Mouse (Mus musculus) limb, embryonic 14.5 days (tissue): Measurements from ENCODE around the gene Prkce. TPM values are rescaled to one million over a fixed set of nuclear protein-coding genes. Genes with fewer than 3 reads are reported as not detected.

ENCODE experiments used
- ATAC-seq: fragments of 200-750 bp; cut with Nextera tagmentation; 2 replicates; pipeline ENCODE4 v1.8.0; 2017; ENCODE audit warnings: low read depth, moderate number of reproducible peaks, moderate TSS enrichment; ENCODE audit not compliant: low FRiP score
- DNase-seq: peaks from one replicate; pipeline ENCODE4 v3.0.0-alpha.2; 2015; ENCODE audit warnings: low spot score
- H3K27ac ChIP-seq: fragments of 300-500 bp; sonication (generic); replicated peaks from 2 replicates; pipeline ENCODE4 v1.5.1; 2014; ENCODE audit warnings: low read depth, mild to moderate bottlenecking, low read length, moderate library complexity, mixed read lengths
- H3K27me3 ChIP-seq: fragments of 300-500 bp; sonication (generic); 2 replicates; pipeline ENCODE4 v1.6.1; 2014; ENCODE audit warnings: low read length, mixed read lengths; ENCODE audit not compliant: control insufficient read depth, insufficient read depth
- H3K36me3 ChIP-seq: fragments of 300-500 bp; sonication (generic); 2 replicates; pipeline ENCODE4 v1.6.1; 2014; ENCODE audit warnings: mild to moderate bottlenecking, low read length, moderate library complexity, mixed read lengths; ENCODE audit not compliant: control insufficient read depth, insufficient read depth
- H3K4me1 ChIP-seq: fragments of 300-500 bp; sonication (generic); 2 replicates; pipeline ENCODE4 v1.6.1; 2014; ENCODE audit warnings: antibody characterized with exemption, low read length, mixed read lengths; ENCODE audit not compliant: control insufficient read depth, insufficient read depth
- H3K4me2 ChIP-seq: fragments of 300-500 bp; sonication (generic); replicated peaks from 2 replicates; pipeline ENCODE4 v1.6.1; 2014; ENCODE audit warnings: low read depth, mild to moderate bottlenecking, low read length, moderate library complexity; ENCODE audit not compliant: severe bottlenecking
- H3K4me3 ChIP-seq: fragments of 300-500 bp; sonication (generic); replicated peaks from 2 replicates; pipeline ENCODE4 v1.5.1; 2014; ENCODE audit warnings: low read length
- H3K9ac ChIP-seq: fragments of 300-500 bp; sonication (generic); 2 replicates; pipeline ENCODE4 v1.6.1; 2014; ENCODE audit warnings: mild to moderate bottlenecking, low read depth, low read length, moderate library complexity; ENCODE audit not compliant: severe bottlenecking
- H3K9me3 ChIP-seq: fragments of 300-500 bp; sonication (generic); 2 replicates; pipeline ENCODE4 v1.6.1; 2016; ENCODE audit warnings: low read length; ENCODE audit not compliant: control insufficient read depth
- POLR2A ChIP-seq: fragments of 200-500 bp; IDR thresholded peaks from 2 replicates; pipeline ENCODE4 v1.8.0; 2012; ENCODE audit warnings: inconsistent platforms, mild to moderate bottlenecking, moderate library complexity, borderline replicate concordance; ENCODE audit not compliant: insufficient read depth, insufficient read length; ENCODE audit errors: extremely low read depth
- WGBS: fragments of 180-500 bp; shearing (Covaris S2); extraction: QIAGEN DNeasy Blood & Tissue Kit; methylation state at CpG from one replicate; pipeline ENCODE4 v1.1.7; 2014; 5-methylcytosine and 5-hydroxymethylcytosine counted together
- polyA plus RNA-seq, 2 experiments: library from polyadenylated mRNA; depleted of rRNA in 1 of 2; stranded (reverse) in 1 of 2; unstranded in 1 of 2; fragments of >200 nt; fragmentation: Nextera tagmentation in 1 of 2; extraction: Ambion mirVana in 1 of 2; gene quantifications; 2 replicates each; pipeline versions ENCODE4 v1.2.1 to v1.2.3; 2012 to 2014

The Prkce gene
- polyA plus RNA-seq, 2 experiments, result 4.7 to 9.3 TPM

GRCm38 (mm10) chr17:86532783-86533548, 365.4 kb downstream of the Prkce start:
- TF ChIP-seq POLR2A, result no peak
- Histone ChIP-seq H3K4me1 (peaks cover 8% of the 10 kb centered on the region), H3K36me3 (no peaks in the 10 kb centered on the region), H3K27me3 (no peaks in the 10 kb centered on the region), H3K9me3 (no peaks in the 10 kb centered on the region), H3K9ac (no peak overlapping the region), H3K4me2 (no peak overlapping the region), H3K27ac (no peak overlapping the region), H3K4me3 (no peak overlapping the region)
- 79% methylated on average over 17 of the region's 17 CpGs for WGBS
- ATAC-seq, result no peak
- no peak for DNase-seq

- H3K9me3 ChIP-seq, result no peaks in the 10 kb centered on the region
- peaks cover 8% of the 10 kb centered on the region for H3K4me1 ChIP-seq
- ATAC-seq, result no peak
- H3K36me3 ChIP-seq, result no peaks in the 10 kb centered on the region
- no peak for TF ChIP-seq POLR2A
- H3K9ac ChIP-seq, result no peak overlapping the region
- no peaks in the 10 kb centered on the region for H3K27me3 ChIP-seq
- no peak for DNase-seq
- H3K4me3 ChIP-seq, result no peak overlapping the region
- no peak overlapping the region for H3K27ac ChIP-seq
- 85% methylated on average over 11 of the region's 11 CpGs for WGBS
- H3K4me2 ChIP-seq, result no peak overlapping the region
These were observed 365.9 kb downstream of the Prkce start for GRCm38 (mm10) chr17:86533549-86533851.

GRCm38 (mm10) chr17:86535096-86535495, 367.5 kb downstream of the Prkce start:
- Histone ChIP-seq H3K9ac (no peak overlapping the region), H3K36me3 (no peaks in the 10 kb centered on the region), H3K4me3 (no peak overlapping the region), H3K9me3 (no peaks in the 10 kb centered on the region), H3K4me2 (no peak overlapping the region), H3K4me1 (peaks cover 8% of the 10 kb centered on the region), H3K27me3 (no peaks in the 10 kb centered on the region), H3K27ac (no peak overlapping the region)
- WGBS, result 73% methylated on average over 10 of the region's 10 CpGs
- ATAC-seq, result no peak
- no peak for TF ChIP-seq POLR2A
- DNase-seq, result no peak

- DNase-seq (peak; percentile 89), ATAC-seq (peak; percentile 48)
- Histone ChIP-seq H3K9me3 (no peaks in the 10 kb centered on the region), H3K4me1 (peaks cover 8% of the 10 kb centered on the region), H3K36me3 (no peaks in the 10 kb centered on the region), H3K27ac (peak overlapping the region; percentile 44; the same call in 1 of the 2 replicates), H3K27me3 (no peaks in the 10 kb centered on the region), H3K9ac (peak overlapping the region; percentile 1; the same call in 1 of the 2 replicates), H3K4me2 (peak overlapping the region; percentile 38), H3K4me3 (no peak overlapping the region)
- no peak for TF ChIP-seq POLR2A
- WGBS, result 41% methylated on average over 22 of the region's 22 CpGs
These were observed 368.5 kb downstream of the Prkce start for GRCm38 (mm10) chr17:86535827-86536656.

- no peak overlapping the region for H3K4me3 ChIP-seq
- H3K27me3 ChIP-seq, result no peaks in the 10 kb centered on the region
- 77% methylated on average over 18 of the region's 18 CpGs for WGBS
- ATAC-seq, result no peak
- TF ChIP-seq POLR2A, result no peak
- H3K9ac ChIP-seq, result no peak overlapping the region
- no peak overlapping the region for H3K27ac ChIP-seq
- H3K36me3 ChIP-seq, result no peaks in the 10 kb centered on the region
- H3K4me2 ChIP-seq, result no peak overlapping the region
- H3K9me3 ChIP-seq, result no peaks in the 10 kb centered on the region
- DNase-seq, result no peak
- peaks cover 4% of the 10 kb centered on the region; the same call in 1 of the 2 replicates for H3K4me1 ChIP-seq
These were observed 372.4 kb downstream of the Prkce start for GRCm38 (mm10) chr17:86539881-86540430.
